Mouse (Mus musculus) adrenal gland, postnatal 4 days (tissue): ENCODE measurements around the gene Slc22a5. TPM values are rescaled to one million over a fixed set of nuclear protein-coding genes. Genes with fewer than 3 reads are reported as not detected.

Experiments used
- DNase-seq, 2 experiments: peaks; one replicate each; pipeline ENCODE4 v3.0.0; 2021 to 2022; ENCODE audit warnings: low spot score in 2 of 2, mixed read lengths in 2 of 2
- total RNA-seq, 2 experiments: library from RNA; stranded (reverse); gene quantifications; 2 replicates each; pipeline ENCODE4 v1.2.3; 2021

Slc22a5 gene
- total RNA-seq, 2 experiments from 2014 or later, result 22.0 to 31.1 TPM

DNA sequence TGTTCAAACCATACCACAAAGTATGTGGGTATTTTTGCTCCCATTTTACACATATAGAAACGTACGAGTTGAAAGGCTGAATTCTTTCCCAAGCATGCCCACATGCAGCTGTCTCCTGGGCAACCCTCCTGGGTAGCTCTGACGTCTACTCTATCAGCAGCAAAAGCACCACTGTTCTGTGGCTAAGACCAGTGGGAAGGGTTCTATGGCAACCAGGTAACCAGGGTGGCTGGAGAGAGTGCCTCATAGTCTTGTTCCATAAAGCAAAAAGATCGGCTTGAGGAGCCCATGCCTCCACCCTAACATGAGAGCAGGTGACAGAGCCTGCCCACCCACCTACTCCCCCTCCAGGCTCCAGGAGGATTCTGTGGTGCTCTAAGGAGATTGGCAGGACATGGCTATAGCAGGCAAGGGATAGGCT lies 49.3 kb downstream of the Slc22a5 start:
- DNase-seq, result no peak

DNA sequence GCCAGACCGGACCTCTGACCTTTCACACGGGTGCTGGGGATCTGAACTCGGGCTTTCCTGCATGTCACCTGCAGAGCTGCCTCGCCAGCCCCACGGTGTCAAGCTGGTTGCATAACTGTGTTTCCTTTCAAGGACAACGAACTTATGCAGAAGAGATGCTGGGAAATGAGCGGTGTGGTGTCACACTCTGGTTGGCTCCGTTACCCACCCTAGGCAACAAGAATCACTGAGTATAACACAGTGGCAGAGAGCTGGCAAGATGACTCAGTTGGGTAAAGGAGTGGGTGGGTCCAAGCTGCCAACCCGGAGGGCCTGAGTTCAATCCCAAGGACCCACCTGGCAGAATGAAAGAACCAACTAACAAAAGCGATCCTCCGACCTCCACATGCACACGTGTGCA lies 49.9 kb downstream of the Slc22a5 start:
- DNase-seq, result no peak

- DNase-seq, result no peak
Measured at GRCm38 (mm10) chr11:53839663-53840642, 51.5 kb downstream of the Slc22a5 start.

DNA sequence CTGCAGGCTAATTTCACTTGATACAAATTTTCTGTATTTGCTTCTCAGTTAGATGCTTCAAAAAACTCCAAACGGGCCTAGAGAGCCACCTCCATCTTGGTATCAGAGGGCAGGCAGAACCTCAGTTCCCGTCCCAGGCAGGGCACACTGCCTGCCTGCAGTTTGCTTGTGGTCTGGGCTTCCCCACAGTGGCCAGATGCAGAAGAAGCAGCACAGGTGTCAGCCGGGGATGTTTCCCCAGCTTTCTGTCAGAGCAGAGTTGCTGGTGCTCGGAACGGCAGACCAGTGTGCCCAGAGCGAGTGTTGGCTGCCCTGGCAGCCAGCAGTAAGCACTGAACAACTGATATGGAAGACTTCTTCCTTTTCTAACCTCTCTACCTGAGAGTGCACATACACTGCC lies 52.3 kb downstream of the Slc22a5 start:
- no peak for DNase-seq

GRCm38 (mm10) chr11:53837731-53838130 lies 53.7 kb downstream of the Slc22a5 start:
- DNase-seq, result no peak

DNA sequence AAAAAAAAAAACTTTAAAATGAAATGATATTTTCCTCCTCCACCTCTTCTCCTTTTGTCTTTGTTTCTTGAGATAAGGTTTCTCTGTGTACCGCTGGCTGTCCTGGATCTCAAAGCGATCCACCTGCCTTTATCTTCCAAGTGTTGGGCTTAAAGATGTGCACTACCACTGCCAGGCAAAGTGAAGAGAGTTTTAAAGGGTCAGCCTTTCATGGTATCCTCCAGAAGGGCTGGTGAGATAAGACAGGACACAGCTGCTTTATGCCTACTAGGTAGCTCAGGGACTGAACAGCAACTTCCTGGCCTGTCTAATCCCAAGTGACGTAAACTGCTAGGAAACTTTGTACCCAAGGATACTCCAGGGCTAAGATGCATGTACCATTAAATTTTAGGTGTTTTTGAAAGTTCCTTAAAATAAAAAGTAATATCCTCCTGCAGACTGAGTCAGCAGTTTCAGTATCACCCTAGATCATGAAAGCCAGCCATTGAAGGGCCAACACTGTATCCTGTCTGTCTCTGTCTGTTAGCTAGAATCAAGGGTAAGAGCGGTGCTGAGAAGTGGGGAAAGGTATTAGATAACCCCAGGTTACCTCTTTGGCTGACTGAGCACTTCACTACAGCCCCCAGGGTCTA lies 56.0 kb downstream of the Slc22a5 start:
- DNase-seq, result no peak

- no peak for DNase-seq
Measured at GRCm38 (mm10) chr11:53825409-53825808, 66.1 kb downstream of the Slc22a5 start.

GRCm38 (mm10) chr11:53821945-53822338 lies 69.5 kb downstream of the Slc22a5 start:
- DNase-seq, result no peak

- no peak for DNase-seq
Measured at GRCm38 (mm10) chr11:53821230-53821944, 70.1 kb downstream of the Slc22a5 start.

DNA sequence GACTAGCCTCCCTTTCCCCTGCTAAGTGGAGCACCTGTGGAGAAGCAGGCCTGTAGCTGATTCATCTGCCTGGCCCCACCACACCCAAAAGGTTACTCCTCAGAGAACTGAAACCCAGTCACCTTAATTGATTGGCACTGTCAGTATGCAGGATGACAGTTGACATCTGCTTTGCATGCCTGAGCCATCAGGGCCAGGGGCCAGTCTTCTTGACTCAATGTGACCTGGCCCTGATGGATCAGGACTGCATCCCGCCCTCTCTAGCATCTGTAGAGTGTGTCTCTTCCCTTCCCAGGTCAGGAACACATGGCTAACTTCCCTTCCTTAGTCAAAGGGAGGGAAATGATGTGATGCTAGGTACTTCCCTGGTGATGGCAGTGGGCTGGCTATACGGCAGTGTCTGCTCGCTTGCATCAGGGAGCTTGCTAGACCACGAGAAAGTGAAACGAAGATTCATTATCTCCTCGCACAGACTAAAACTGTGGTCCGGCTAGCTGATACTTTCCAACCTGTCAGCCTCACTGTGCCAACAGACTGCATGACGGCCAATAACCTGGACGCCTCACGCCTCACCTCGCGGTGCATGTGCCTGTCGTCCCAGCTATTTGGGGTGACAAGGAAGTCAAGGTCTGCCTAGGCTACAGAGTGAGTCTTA lies 70.8 kb downstream of the Slc22a5 start:
- DNase-seq, result no peak

- no peak for DNase-seq
Measured at GRCm38 (mm10) chr11:53819511-53819910, 71.9 kb downstream of the Slc22a5 start.

GRCm38 (mm10) chr11:53818794-53819193 lies 72.7 kb downstream of the Slc22a5 start:
- DNase-seq, result no peak

- no peak for DNase-seq
Measured at GRCm38 (mm10) chr11:53816841-53817375, 74.6 kb downstream of the Slc22a5 start.

DNA sequence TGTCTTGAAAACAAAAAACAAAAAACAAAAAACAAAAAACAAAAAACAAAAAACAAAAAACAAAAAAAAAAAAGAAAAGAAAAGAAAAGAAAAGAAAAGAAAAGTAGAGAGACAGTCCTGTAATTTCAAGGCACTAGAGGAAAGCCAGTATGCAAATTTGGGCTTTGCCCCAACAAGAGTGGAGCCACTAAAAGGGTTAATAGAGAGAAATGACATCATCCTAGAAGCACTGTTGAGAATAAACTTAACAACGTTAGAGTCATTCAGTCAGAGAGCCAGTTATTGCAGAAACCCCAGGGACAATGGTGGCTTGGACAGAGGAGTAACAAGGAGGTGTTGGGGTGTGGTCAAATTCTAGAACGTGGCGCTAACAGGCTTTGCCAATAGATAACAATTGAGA lies 76.7 kb downstream of the Slc22a5 start:
- no peak for DNase-seq

Other genes starting within 250 kb of the Slc22a5 start
- 10 to 100 TPM; 21.5 to 24.4 TPM for gene Rad50, start 184.3 kb downstream of the Slc22a5 start, total RNA-seq
- gene Il5, start 170.9 kb downstream of the Slc22a5 start, total RNA-seq, result not detected
- gene Irf1, start 121.6 kb downstream of the Slc22a5 start, total RNA-seq, result 10 to 100 TPM; 33.6 to 40.2 TPM
- gene Gm17334, start 118.5 kb downstream of the Slc22a5 start, total RNA-seq, result 1 to 10 TPM in 1 of 2 experiments, under 1 TPM in 1; 0.82 to 1.1 TPM
- gene Gm12216, start 32.4 kb downstream of the Slc22a5 start, total RNA-seq, result 10 to 100 TPM in 1 of 2 experiments, 1 to 10 TPM in 1; 7.9 to 10.6 TPM
- gene Slc22a21, start 88.7 kb upstream of the Slc22a5 start, total RNA-seq, result 1 to 10 TPM; 7.8 to 9.8 TPM
- gene Slc22a4, start 136.4 kb upstream of the Slc22a5 start, total RNA-seq, result 1 to 10 TPM; 4.6 to 5.0 TPM
- gene Pdlim4, start 177.4 kb upstream of the Slc22a5 start, total RNA-seq, result 10 to 100 TPM; 34.7 to 38.8 TPM
- 10 to 100 TPM; 20.8 to 21.9 TPM for gene P4ha2, start 208.4 kb upstream of the Slc22a5 start, total RNA-seq